Mouse (Mus musculus): ENCODE measurements around the gene Atp13a4. TPM values are rescaled to one million over a fixed set of nuclear protein-coding genes. Genes with fewer than 3 reads are reported as not detected.

Atp13a4 gene
- polyA plus RNA-seq (2015; fragmentation: Nextera tagmentation; extraction: Ambion mirVana): 0.22 and 0.23 TPM in 2 replicates

GRCm38 (mm10) chr16:29544829-29545228, at the start of gene Atp13a4:
TSS of gene Atp13a4 (minus strand) at chr16:29544864.
- no peak within 1 kb of the TSS for H3K27ac ChIP-seq
- no peaks in the 10 kb centered on the region for H3K9me3 ChIP-seq (replicated peaks)
- WGBS: 76% methylated on average over 11 of the region's 11 CpGs
- no peak within 1 kb of the TSS for H3K9ac ChIP-seq
- no peak within 1 kb of the TSS for H3K4me3 ChIP-seq
- no peaks in the 10 kb centered on the region for H3K36me3 ChIP-seq
- no peak within 1 kb of the TSS for H3K4me2 ChIP-seq
- no peak for ATAC-seq (replicated peaks; ENCODE audit: insufficient number of reproducible peaks, insufficient read depth, low FRiP score, low read depth)
- no peaks in the 10 kb centered on the region; the same call in 1 of the 2 replicates for H3K4me1 ChIP-seq (replicated peaks)
- no peaks in the 10 kb centered on the region for H3K27me3 ChIP-seq

GRCm38 (mm10) chr16:29592171-29592570, 47.5 kb upstream of the Atp13a4 start:
- H3K9me3 ChIP-seq (replicated peaks): no peaks in the 10 kb centered on the region
- 77% methylated on average over 7 of the region's 7 CpGs for WGBS
- ATAC-seq (replicated peaks; ENCODE audit: insufficient number of reproducible peaks, insufficient read depth, low FRiP score, low read depth): no peak
- H3K4me2 ChIP-seq: no peak overlapping the region
- H3K4me1 ChIP-seq (replicated peaks): no peaks in the 10 kb centered on the region
- no peaks in the 10 kb centered on the region for H3K27me3 ChIP-seq
- no peak overlapping the region for H3K9ac ChIP-seq
- peaks cover 58% of the 10 kb centered on the region for H3K36me3 ChIP-seq
- H3K27ac ChIP-seq: no peak overlapping the region
- H3K4me3 ChIP-seq: no peak overlapping the region

- WGBS: 5% methylated on average over 12 of the region's 12 CpGs
- Histone ChIP-seq H3K9me3 (replicated peaks) (no peaks in the 10 kb centered on the region), H3K36me3 (no peaks in the 10 kb centered on the region), H3K4me2 (peak overlapping the region; percentile 80), H3K9ac (peak overlapping the region; percentile 98), H3K27me3 (no peaks in the 10 kb centered on the region), H3K4me3 (peak overlapping the region; percentile 95), H3K27ac (peak overlapping the region; percentile 74; the same call in 1 of the 2 replicates), H3K4me1 (replicated peaks) (peaks cover 11% of the 10 kb centered on the region)
- ATAC-seq (replicated peaks; ENCODE audit: insufficient number of reproducible peaks, insufficient read depth, low FRiP score, low read depth): no peak
These were observed 35.1 kb upstream of the Atp13a4 start for GRCm38 (mm10) chr16:29579787-29580176.

- Histone ChIP-seq H3K36me3 (no peaks in the 10 kb centered on the region), H3K4me1 (replicated peaks) (peaks cover 11% of the 10 kb centered on the region), H3K4me2 (peak within 1 kb of the TSS; percentile 80), H3K9ac (peak within 1 kb of the TSS; percentile 98), H3K27me3 (no peaks in the 10 kb centered on the region), H3K27ac (peak within 1 kb of the TSS; percentile 74), H3K9me3 (replicated peaks) (no peaks in the 10 kb centered on the region), H3K4me3 (peak within 1 kb of the TSS; percentile 95)
- peak; percentile 94 for ATAC-seq (replicated peaks; ENCODE audit: insufficient number of reproducible peaks, insufficient read depth, low FRiP score, low read depth)
- under 1% methylated on average over 39 of the region's 39 CpGs for WGBS
These were observed 34.6 kb upstream of the Atp13a4 start, which contains the start of gene Opa1 for GRCm38 (mm10) chr16:29579167-29579786. TSS of gene Opa1 (plus strand) at chr16:29579334.

- H3K27ac ChIP-seq: no peak overlapping the region
- no peak overlapping the region for H3K4me3 ChIP-seq
- no peak for ATAC-seq (replicated peaks; ENCODE audit: insufficient number of reproducible peaks, insufficient read depth, low FRiP score, low read depth)
- H3K4me1 ChIP-seq (replicated peaks): peaks cover 11% of the 10 kb centered on the region
- no peaks in the 10 kb centered on the region for H3K9me3 ChIP-seq (replicated peaks)
- no peaks in the 10 kb centered on the region for H3K36me3 ChIP-seq
- no peak overlapping the region for H3K9ac ChIP-seq
- H3K27me3 ChIP-seq: no peaks in the 10 kb centered on the region
- H3K4me2 ChIP-seq: no peak overlapping the region
- 12% methylated on average over 5 of the region's 5 CpGs for whole genome bisulfite sequencing
These were observed 31.0 kb upstream of the Atp13a4 start for GRCm38 (mm10) chr16:29575620-29576019.

- WGBS: 46% methylated on average over 4 of the region's 4 CpGs
- no peak overlapping the region for H3K4me2 ChIP-seq
- 0 out of 2 replicates have a peak, but pooled peaks cover 2% of the 10 kb centered on the region for H3K4me1 ChIP-seq (replicated peaks)
- H3K27me3 ChIP-seq: no peaks in the 10 kb centered on the region
- no peaks in the 10 kb centered on the region for H3K36me3 ChIP-seq
- H3K27ac ChIP-seq: no peak overlapping the region
- no peak overlapping the region for H3K4me3 ChIP-seq
- no peak overlapping the region for H3K9ac ChIP-seq
- no peaks in the 10 kb centered on the region for H3K9me3 ChIP-seq (replicated peaks)
- ATAC-seq (replicated peaks; ENCODE audit: insufficient number of reproducible peaks, insufficient read depth, low FRiP score, low read depth): no peak
These were observed 29.3 kb upstream of the Atp13a4 start for GRCm38 (mm10) chr16:29574013-29574412.

- no peak for ATAC-seq (replicated peaks; ENCODE audit: insufficient number of reproducible peaks, insufficient read depth, low FRiP score, low read depth)
- H3K27ac ChIP-seq: no peak overlapping the region
- H3K4me1 ChIP-seq (replicated peaks): no peaks in the 10 kb centered on the region
- H3K9ac ChIP-seq: no peak overlapping the region
- WGBS: 4% methylated on average over 7 of the region's 7 CpGs
- no peaks in the 10 kb centered on the region for H3K9me3 ChIP-seq (replicated peaks)
- H3K27me3 ChIP-seq: no peaks in the 10 kb centered on the region; the same call in none of the 2 replicates
- peak overlapping the region; percentile 59 for H3K4me2 ChIP-seq
- H3K36me3 ChIP-seq: no peaks in the 10 kb centered on the region
- H3K4me3 ChIP-seq: peak overlapping the region; percentile 13
These were observed 16.2 kb upstream of the Atp13a4 start for GRCm38 (mm10) chr16:29560869-29561268.

GRCm38 (mm10) chr16:29560454-29560853, 15.8 kb upstream of the Atp13a4 start:
- Histone ChIP-seq H3K9me3 (replicated peaks) (no peaks in the 10 kb centered on the region), H3K4me2 (peak overlapping the region; percentile 59), H3K27me3 (no peaks in the 10 kb centered on the region; the same call in none of the 2 replicates), H3K4me1 (replicated peaks) (no peaks in the 10 kb centered on the region), H3K9ac (no peak overlapping the region), H3K27ac (no peak overlapping the region), H3K4me3 (peak overlapping the region; percentile 13), H3K36me3 (no peaks in the 10 kb centered on the region)
- ATAC-seq (replicated peaks; ENCODE audit: insufficient number of reproducible peaks, insufficient read depth, low FRiP score, low read depth): no peak
- 19% methylated on average over 10 of the region's 10 CpGs for WGBS

- H3K4me3 ChIP-seq: no peak overlapping the region
- no peaks in the 10 kb centered on the region for H3K4me1 ChIP-seq (replicated peaks)
- H3K4me2 ChIP-seq: no peak overlapping the region
- no peaks in the 10 kb centered on the region; the same call in none of the 2 replicates for H3K27me3 ChIP-seq
- H3K9me3 ChIP-seq (replicated peaks): no peaks in the 10 kb centered on the region
- no peaks in the 10 kb centered on the region for H3K36me3 ChIP-seq
- WGBS: 77% methylated on average over 5 of the region's 5 CpGs
- no peak overlapping the region for H3K9ac ChIP-seq
- no peak overlapping the region for H3K27ac ChIP-seq
- ATAC-seq (replicated peaks; ENCODE audit: insufficient number of reproducible peaks, insufficient read depth, low FRiP score, low read depth): no peak
These were observed 15.0 kb upstream of the Atp13a4 start for GRCm38 (mm10) chr16:29559667-29560066.

- WGBS: 56% methylated on average over 11 of the region's 11 CpGs
- ATAC-seq (replicated peaks; ENCODE audit: insufficient number of reproducible peaks, insufficient read depth, low FRiP score, low read depth): no peak
- Histone ChIP-seq H3K9ac (no peak overlapping the region), H3K27me3 (no peaks in the 10 kb centered on the region), H3K9me3 (replicated peaks) (no peaks in the 10 kb centered on the region), H3K27ac (no peak overlapping the region), H3K4me3 (no peak overlapping the region), H3K36me3 (no peaks in the 10 kb centered on the region), H3K4me2 (peak overlapping the region; percentile 9; the same call in 1 of the 2 replicates), H3K4me1 (replicated peaks) (no peaks in the 10 kb centered on the region; the same call in 1 of the 2 replicates)
These were observed 3.4 kb downstream of the Atp13a4 start for GRCm38 (mm10) chr16:29541261-29541683.

- Histone ChIP-seq H3K27ac (no peak overlapping the region), H3K4me1 (replicated peaks) (no peaks in the 10 kb centered on the region; the same call in 1 of the 2 replicates), H3K9ac (no peak overlapping the region), H3K4me2 (no peak overlapping the region), H3K36me3 (no peaks in the 10 kb centered on the region), H3K27me3 (no peaks in the 10 kb centered on the region), H3K4me3 (no peak overlapping the region), H3K9me3 (replicated peaks) (no peaks in the 10 kb centered on the region)
- ATAC-seq (replicated peaks; ENCODE audit: insufficient number of reproducible peaks, insufficient read depth, low FRiP score, low read depth): no peak
These were observed 4.8 kb downstream of the Atp13a4 start for GRCm38 (mm10) chr16:29539906-29540305.

Data from heart, embryonic 15.5 days (tissue).